Mouse (Mus musculus) gastrocnemius, adult 18-20 months (tissue): ENCODE data around the gene Nek3. TPM values are rescaled to one million over a fixed set of nuclear protein-coding genes. Genes with fewer than 3 reads are reported as not detected.

ENCODE experiments used
- DNase-seq: peaks from one replicate; pipeline ENCODE4 v3.0.0; 2021; ENCODE audit warnings: low spot score
- long read RNA-seq, 2 experiments: library from polyadenylated mRNA; stranded (forward); transcript quantifications; one replicate each; pipeline ENCODE4 v2.0.0; 2021
- total RNA-seq, 2 experiments: library from RNA; stranded (reverse); gene quantifications; 2 replicates each; pipeline ENCODE4 v1.2.3; 2021

Gene Nek3
- 1 to 10 TPM; 2.1 to 3.2 TPM for total RNA-seq
- long read RNA-seq, experiment 1, partial matches to known transcripts, result 0 of 1 reads
- long read RNA-seq, experiment 1, other reads (novel, unspliced or antisense), result 0 of 1 reads
- long read RNA-seq, experiment 2, partial matches to known transcripts, result 2 of 3 reads
- long read RNA-seq, experiment 2, other reads (novel, unspliced or antisense), result 0 of 3 reads

DNA sequence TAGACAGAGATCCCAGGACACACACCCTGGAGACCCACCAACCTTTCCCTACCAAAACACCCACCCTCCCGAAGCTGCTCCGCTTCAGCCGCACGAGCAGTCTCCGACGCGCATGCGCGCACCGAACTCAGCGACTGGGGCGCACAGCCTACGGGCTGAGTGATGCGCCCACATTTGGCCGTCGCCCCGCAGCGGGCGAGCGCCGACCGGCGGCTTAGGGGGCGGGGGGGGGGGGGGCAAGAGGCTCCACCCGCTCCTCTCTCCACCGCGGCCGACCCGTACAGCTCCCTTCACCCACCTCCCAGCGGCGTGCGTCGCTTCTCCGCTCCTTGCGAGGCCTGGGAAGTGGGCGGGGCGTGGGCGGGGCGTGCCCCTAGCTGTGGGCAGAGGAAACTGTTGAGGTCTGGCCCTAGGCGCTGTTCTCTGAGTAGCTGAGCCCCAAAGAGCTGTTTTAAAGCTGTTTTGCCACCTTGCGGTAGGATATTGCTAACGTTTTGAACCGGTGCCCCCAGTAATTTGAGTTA is at the start of gene Nek3:
Gene Nek3 (minus strand): TSS at position 356 of the 524 bp plus-strand sequence.
- peak; percentile 79 for DNase-seq

- DNase-seq, result peak; percentile 4
Measured at GRCm38 (mm10) chr8:22214826-22215225, 48.6 kb upstream of the Nek3 start.

DNA sequence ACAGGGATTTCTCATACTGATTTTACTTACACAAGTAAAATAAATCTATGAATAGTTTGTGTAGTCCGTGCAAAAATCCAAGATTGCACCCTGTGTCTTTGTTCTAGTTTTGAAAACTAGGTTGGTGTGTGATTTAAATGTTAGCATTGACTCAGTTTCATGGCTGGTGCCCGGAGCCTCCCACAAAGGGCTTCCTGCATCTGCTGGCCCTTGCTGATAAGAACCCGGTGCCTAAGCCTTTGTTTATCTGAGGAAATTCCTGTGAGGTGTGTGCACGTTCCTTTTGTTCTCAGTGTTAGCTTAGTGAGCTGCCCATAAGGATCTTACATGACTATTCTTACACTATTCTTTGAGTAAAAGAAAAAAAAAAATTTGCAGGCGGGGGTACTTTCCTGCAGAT is 42.8 kb upstream of the Nek3 start:
- no peak for DNase-seq

GRCm38 (mm10) chr8:22207535-22207934 is 41.3 kb upstream of the Nek3 start:
- DNase-seq, result no peak

DNA sequence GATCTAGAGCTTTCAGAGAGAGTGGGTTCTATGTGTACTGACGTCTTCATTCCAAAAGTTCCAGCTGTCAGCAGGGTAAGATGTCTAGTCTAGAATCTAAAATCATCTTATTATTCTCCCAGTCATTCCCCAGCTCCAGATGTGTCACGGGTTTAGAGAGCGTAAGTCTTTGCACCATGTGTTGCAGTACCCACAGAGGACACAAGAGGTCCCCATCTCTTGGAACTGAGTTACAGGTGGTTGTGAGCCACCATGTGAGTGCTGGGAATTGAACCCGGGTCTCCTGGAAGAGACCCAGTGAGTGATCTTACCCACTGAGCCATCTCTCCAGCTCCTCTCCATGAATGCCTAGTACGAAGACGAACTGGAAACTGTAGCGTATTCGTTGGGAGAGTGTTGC is 33.2 kb upstream of the Nek3 start:
- no peak for DNase-seq

GRCm38 (mm10) chr8:22197914-22198313 is 31.7 kb upstream of the Nek3 start:
- DNase-seq, result no peak

GRCm38 (mm10) chr8:22193432-22194010 is 27.3 kb upstream of the Nek3 start:
- peak; percentile 9 for DNase-seq

DNA sequence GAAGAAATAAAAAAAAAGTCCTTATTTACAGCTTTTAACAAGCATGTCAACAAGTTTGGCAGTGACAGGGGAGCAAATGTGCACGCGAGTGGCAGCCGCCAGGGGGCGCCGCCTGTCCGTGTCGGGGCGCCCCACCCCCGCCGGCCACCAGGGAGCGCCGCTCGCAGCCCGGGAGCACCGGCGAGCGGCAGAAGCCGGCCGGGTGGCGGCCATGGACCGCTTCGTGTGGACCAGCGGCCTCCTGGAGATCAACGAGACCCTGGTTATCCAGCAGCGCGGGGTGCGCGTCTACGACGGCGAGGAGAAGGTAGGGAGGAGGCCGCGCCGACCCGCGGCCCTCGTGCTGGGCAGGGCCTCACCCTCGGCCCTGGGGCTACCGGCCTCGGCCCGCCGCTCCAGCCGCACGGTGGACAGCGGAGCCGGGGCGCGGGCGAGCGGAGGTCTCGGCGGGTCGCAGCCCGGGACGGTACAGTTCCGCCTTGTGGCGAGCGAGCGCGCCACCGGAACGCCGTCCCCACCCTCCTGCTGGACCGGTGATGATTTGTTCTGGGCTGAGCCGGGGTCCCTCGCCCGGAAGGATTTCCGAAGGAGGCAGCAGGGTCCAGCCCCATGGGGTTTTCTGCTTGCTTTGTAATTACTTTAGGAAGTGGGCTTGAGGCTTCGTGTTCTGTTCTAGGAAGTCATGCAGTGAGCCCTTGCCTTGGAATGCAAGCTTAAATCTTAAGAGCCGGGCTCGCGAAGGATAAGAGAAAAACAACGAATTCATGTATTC is 26.6 kb upstream of the Nek3 start, which contains the start of gene Vps36:
Gene Vps36 (plus strand): TSS at position 150 of the 772 bp plus-strand sequence.
- DNase-seq, result peak; percentile 86

DNA sequence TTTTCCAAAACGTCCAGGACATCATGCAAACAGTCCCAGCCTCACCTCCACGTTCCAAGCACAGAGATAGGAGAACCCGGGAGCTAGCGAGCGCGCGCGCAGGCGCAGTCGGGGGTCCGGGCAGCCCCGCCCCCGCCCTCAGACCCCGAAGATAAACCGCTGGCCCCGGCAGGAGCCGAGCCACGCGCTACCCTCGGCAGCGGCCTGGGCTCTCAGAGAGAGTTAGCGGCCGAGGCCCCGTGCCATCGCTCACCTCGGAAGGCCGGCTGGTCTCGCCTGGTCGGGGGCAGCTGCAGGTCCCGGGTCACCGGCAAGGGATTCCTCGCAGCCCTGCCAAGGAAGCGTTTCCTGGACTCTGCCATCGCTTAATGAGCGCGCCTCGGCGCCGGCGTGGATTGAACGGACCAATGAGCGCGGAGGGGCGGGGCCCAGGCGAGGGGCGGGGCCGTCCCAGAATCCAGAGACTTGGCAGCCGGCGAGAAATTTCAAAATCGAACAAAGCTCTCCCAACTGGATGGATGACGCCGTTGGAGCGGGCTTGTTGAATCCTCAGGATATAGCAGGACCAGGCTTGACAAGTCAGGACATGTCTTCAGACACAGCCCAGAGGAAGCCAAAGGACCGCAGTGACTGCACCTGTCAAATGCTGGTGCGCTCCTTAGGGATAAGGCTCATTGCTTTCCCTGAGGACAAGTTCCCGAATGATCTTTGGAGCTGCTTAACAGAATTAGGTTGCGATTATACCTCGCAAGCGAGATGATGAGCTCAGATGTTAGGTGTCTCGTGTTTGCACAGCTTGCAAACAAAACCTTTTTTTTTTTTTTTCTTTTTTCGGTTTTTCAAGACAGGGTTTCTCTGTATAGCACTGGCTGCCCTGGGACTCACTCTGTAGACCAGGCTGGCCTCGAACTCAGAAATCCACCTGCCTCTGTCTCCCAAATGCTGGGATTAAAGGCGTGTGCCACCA is 19.5 kb upstream of the Nek3 start, which contains the start of gene Ckap2:
Gene Ckap2 (minus strand): TSS at position 389 of the 967 bp plus-strand sequence.
- DNase-seq, result peak; percentile 82

GRCm38 (mm10) chr8:22184884-22185283 is 18.6 kb upstream of the Nek3 start:
- DNase-seq, result no peak

DNA sequence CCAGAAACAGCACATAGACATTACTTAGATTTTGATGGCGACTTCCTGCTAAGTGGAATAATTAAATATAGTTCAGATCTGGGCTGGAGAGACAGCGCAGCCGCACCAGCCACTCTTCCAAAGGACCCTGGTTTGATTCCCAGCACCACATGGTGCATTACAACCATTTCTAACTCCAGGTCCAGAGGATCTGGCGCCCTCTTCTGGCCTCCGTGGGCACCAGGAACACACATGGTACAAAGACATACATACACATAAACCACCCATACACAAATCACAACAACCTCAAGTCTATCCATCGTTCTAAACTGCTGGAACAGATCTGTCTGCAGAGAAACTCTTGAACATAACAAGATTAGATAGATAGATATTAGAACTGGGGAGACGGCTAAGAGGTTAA is 9.7 kb upstream of the Nek3 start:
- no peak for DNase-seq

GRCm38 (mm10) chr8:22169167-22169566 is 2.9 kb upstream of the Nek3 start:
- no peak for DNase-seq

GRCm38 (mm10) chr8:22165251-22166079 is 770 bp downstream of the Nek3 start:
- no peak for DNase-seq

- DNase-seq, result no peak
Measured at GRCm38 (mm10) chr8:22164431-22164830, 1.8 kb downstream of the Nek3 start.

GRCm38 (mm10) chr8:22162206-22162605 is 4.0 kb downstream of the Nek3 start:
- DNase-seq, result no peak

GRCm38 (mm10) chr8:22150345-22150663 is 15.9 kb downstream of the Nek3 start:
- no peak for DNase-seq

DNA sequence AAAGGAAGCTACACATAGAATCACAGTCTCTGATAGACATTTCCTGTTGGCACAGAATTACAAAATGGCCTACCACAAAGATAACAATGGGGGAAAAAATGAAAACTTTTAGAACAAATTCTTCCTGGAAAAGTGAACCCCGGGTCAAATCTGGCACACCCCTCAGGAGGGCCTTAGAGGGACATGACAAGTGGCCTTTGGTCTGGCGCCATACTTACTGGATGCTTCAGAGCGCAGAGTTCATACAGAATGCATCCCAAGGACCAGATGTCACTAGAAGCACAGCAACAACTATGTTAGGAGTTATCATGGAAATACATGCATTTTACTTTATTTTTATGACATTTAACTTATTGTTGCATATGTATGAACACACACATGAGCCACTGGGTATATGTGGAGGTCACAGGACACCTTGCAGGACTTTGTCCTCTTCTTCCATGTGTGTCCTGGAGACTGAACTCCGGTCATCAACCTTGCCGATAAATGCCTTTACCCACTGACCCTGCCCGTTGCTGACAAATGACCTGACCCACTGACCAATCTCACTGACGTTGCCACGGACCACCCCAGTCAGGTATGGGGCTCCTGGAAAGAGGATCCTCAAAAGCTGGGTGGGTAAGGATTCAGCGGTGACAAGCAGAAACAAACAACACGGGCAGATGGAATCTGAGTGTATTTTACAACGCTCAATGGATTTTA is 16.4 kb downstream of the Nek3 start:
- no peak for DNase-seq

- no peak for DNase-seq
Measured at GRCm38 (mm10) chr8:22148367-22148740, 17.9 kb downstream of the Nek3 start.

GRCm38 (mm10) chr8:22147706-22148366 is 18.4 kb downstream of the Nek3 start:
- no peak for DNase-seq
